Mouse (Mus musculus): ENCODE results near the gene Btbd9. TPM values are rescaled to one million over a fixed set of nuclear protein-coding genes. Genes with fewer than 3 reads are reported as not detected.

The Btbd9 gene
- polyA plus RNA-seq, 1 experiment from 2014 or later: 98.0 TPM

- peaks cover 12% of the 10 kb centered on the region for H3K36me3 ChIP-seq
- H3K9ac ChIP-seq (replicated peaks): no peak overlapping the region
- H3K4me3 ChIP-seq: no peak overlapping the region
- WGBS: 86% methylated on average over 4 of the region's 4 CpGs
- no peaks in the 10 kb centered on the region for H3K9me3 ChIP-seq
- H3K27me3 ChIP-seq: no peaks in the 10 kb centered on the region
- 0 out of 2 replicates have a peak, but pooled peaks cover 1% of the 10 kb centered on the region for H3K4me1 ChIP-seq
- ATAC-seq (ENCODE audit: low FRiP score, low read depth): no peak
- H3K27ac ChIP-seq (replicated peaks): no peak overlapping the region
- H3K4me2 ChIP-seq (replicated peaks): no peak overlapping the region
Observed at GRCm38 (mm10) chr17:30181554-30181953, 394.7 kb downstream of the Btbd9 start.

- ATAC-seq (ENCODE audit: low FRiP score, low read depth): no peak
- no peaks in the 10 kb centered on the region for H3K27me3 ChIP-seq
- 84% methylated on average over 6 of the region's 6 CpGs for WGBS
- H3K4me1 ChIP-seq: no peaks in the 10 kb centered on the region
- peaks cover 12% of the 10 kb centered on the region for H3K36me3 ChIP-seq
- no peak overlapping the region for H3K9ac ChIP-seq (replicated peaks)
- no peak overlapping the region for H3K4me2 ChIP-seq (replicated peaks)
- H3K9me3 ChIP-seq: no peaks in the 10 kb centered on the region
- H3K27ac ChIP-seq (replicated peaks): no peak overlapping the region
- H3K4me3 ChIP-seq: no peak overlapping the region
Observed at GRCm38 (mm10) chr17:30180197-30180596, 396.1 kb downstream of the Btbd9 start.

- H3K9ac ChIP-seq (replicated peaks): no peak overlapping the region
- 90% methylated on average over 1 of the region's 1 CpGs for WGBS
- no peaks in the 10 kb centered on the region for H3K4me1 ChIP-seq
- no peaks in the 10 kb centered on the region for H3K9me3 ChIP-seq
- H3K27ac ChIP-seq (replicated peaks): no peak overlapping the region
- peaks cover 12% of the 10 kb centered on the region for H3K36me3 ChIP-seq
- ATAC-seq (ENCODE audit: low FRiP score, low read depth): no peak
- H3K27me3 ChIP-seq: no peaks in the 10 kb centered on the region
- H3K4me3 ChIP-seq: no peak overlapping the region
- no peak overlapping the region for H3K4me2 ChIP-seq (replicated peaks)
Observed at GRCm38 (mm10) chr17:30178402-30178801, 397.9 kb downstream of the Btbd9 start.

- peaks cover 12% of the 10 kb centered on the region for H3K36me3 ChIP-seq
- no peaks in the 10 kb centered on the region for H3K9me3 ChIP-seq
- no peak for ATAC-seq (ENCODE audit: low FRiP score, low read depth)
- H3K4me2 ChIP-seq (replicated peaks): no peak overlapping the region
- no peak overlapping the region for H3K4me3 ChIP-seq
- no peaks in the 10 kb centered on the region for H3K27me3 ChIP-seq
- H3K27ac ChIP-seq (replicated peaks): no peak overlapping the region
- no peaks in the 10 kb centered on the region for H3K4me1 ChIP-seq
- 97% methylated on average over 4 of the region's 4 CpGs for WGBS
- no peak overlapping the region for H3K9ac ChIP-seq (replicated peaks)
Observed at GRCm38 (mm10) chr17:30177435-30177834, 398.9 kb downstream of the Btbd9 start.

Other genes starting within 250 kb of the Btbd9 start
- 0.66 and 1.4 TPM in 2 replicates for gene Dnah8, start 47.9 kb upstream of the Btbd9 start, polyA plus RNA-seq (2016; fragmentation: Nextera tagmentation; extraction: Ambion mirVana)
- 207 and 215 TPM in 2 replicates for gene Glo1, start 50.4 kb upstream of the Btbd9 start, polyA plus RNA-seq (2016; fragmentation: Nextera tagmentation; extraction: Ambion mirVana)

All from midbrain, embryonic 12.5 days (tissue).